Mouse (Mus musculus) small intestine, adult 2 months (tissue): Measurements from ENCODE around the gene Robo1. TPM values are rescaled to one million over a fixed set of nuclear protein-coding genes. Genes with fewer than 3 reads are reported as not detected.
A peak's percentile ranks its signal among the peaks of the same experiment; 100 is the strongest.

Experiments
- H3K27ac ChIP-seq: fragments of 200-500 bp; 2 replicates; pipeline ENCODE4 v1.5.1; 2012; ENCODE audit warnings: low read depth, low read length, control low read depth, inconsistent platforms; ENCODE audit not compliant: insufficient read depth
- H3K27me3 ChIP-seq: fragments of 200-500 bp; 2 replicates; pipeline ENCODE4 v1.6.1; 2012; ENCODE audit warnings: mild to moderate bottlenecking, moderate library complexity, low read length, inconsistent platforms; ENCODE audit not compliant: control insufficient read depth, insufficient read depth
- H3K36me3 ChIP-seq: fragments of 200-500 bp; 2 replicates; pipeline ENCODE4 v1.6.1; 2012; ENCODE audit warnings: mild to moderate bottlenecking, low read length, control low read depth, inconsistent platforms; ENCODE audit not compliant: control insufficient read depth, insufficient read depth
- H3K4me1 ChIP-seq: fragments of 200-500 bp; 2 replicates; pipeline ENCODE4 v1.6.1; 2012; ENCODE audit warnings: low read length, inconsistent platforms, mixed read lengths; ENCODE audit not compliant: control insufficient read depth, insufficient read depth, insufficient read length
- H3K4me3 ChIP-seq: fragments of 200-500 bp; 2 replicates; pipeline ENCODE4 v1.5.1; 2012; ENCODE audit warnings: low read depth, mild to moderate bottlenecking, control low read depth, inconsistent platforms, low read length, moderate library complexity
- CTCF ChIP-seq: fragments of 200-500 bp; IDR thresholded peaks from 2 replicates; pipeline ENCODE4 v1.5.1; 2012; ENCODE audit warnings: low read depth, mild to moderate bottlenecking, control low read depth, inconsistent platforms, low read length, moderate library complexity, mixed read lengths; ENCODE audit not compliant: insufficient replicate concordance, insufficient read length; ENCODE audit errors: extremely low read depth
- POLR2A ChIP-seq: fragments of 200-500 bp; IDR thresholded peaks from 2 replicates; pipeline ENCODE4 v1.6.1; 2012; ENCODE audit warnings: low read depth, mild to moderate bottlenecking, control low read depth, inconsistent platforms, low read length, moderate library complexity
- WGBS: fragments of 180-500 bp; shearing (Covaris S2); methylation state at CpG from one replicate; pipeline ENCODE4 v1.1.7; 2018; 5-methylcytosine and 5-hydroxymethylcytosine counted together
- polyA plus RNA-seq: library from polyadenylated mRNA; depleted of rRNA; stranded (reverse); fragments of >200 nt; gene quantifications from 2 replicates; pipeline ENCODE4 v1.2.3, GENCODE M21; 2012

Gene Robo1
- polyA plus RNA-seq, 1 experiment = 0.81 TPM

DNA sequence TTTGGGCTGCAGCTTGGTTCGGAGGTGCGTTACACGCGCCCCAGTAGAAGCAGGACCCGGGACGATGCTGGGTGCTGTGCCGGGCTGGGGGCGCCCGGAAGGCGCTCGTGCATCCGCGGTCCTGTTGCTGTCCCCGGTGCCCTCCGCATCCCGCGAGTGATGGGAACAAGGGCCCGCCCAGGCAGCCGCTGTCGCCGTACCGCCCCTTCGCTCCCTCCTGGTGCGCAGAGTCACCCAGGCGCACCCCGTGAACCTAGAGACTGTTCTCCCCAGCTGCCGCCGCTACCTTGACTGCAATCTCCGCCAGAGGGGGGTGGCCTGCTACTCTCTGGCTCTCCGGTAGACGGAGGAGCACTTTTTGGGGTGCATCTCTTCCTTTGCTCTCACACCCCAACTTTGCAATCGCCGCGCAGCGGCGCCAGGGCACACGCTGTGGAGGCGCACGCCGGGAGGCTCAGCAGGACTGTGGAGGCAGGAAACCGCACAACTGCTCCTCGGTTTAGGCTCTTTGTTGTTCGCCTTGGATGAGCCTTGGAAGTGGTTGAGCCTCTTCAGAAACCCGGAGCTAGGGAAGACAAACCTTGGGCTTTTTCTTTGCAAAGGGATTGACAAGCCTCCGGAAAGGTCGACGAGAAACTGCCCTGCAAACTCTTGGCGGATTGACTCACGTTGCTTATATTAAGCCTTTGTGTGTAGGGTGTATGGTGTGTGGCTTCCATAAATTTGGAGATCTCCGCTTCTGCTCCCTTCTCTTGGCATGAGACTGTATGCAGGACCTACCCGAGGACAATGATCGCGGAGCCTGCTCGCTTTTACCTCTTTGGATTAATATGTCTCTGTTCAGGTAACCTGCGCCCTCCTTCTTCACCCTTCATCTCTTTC is 355.5 kb downstream of the Robo1 start:
- no peaks in the 10 kb centered on the region for H3K36me3 ChIP-seq
- 2% methylated on average over 55 of the region's 55 CpGs for WGBS
- H3K27me3 ChIP-seq = no peaks in the 10 kb centered on the region
- no peaks in the 10 kb centered on the region for H3K4me1 ChIP-seq
- peak overlapping the region; percentile 60 for H3K4me3 ChIP-seq
- TF ChIP-seq CTCF (no peak), POLR2A (no peak)
- H3K27ac ChIP-seq = 0 out of 2 replicates have a peak overlapping the region, but pooled peaks have one; percentile 26

DNA sequence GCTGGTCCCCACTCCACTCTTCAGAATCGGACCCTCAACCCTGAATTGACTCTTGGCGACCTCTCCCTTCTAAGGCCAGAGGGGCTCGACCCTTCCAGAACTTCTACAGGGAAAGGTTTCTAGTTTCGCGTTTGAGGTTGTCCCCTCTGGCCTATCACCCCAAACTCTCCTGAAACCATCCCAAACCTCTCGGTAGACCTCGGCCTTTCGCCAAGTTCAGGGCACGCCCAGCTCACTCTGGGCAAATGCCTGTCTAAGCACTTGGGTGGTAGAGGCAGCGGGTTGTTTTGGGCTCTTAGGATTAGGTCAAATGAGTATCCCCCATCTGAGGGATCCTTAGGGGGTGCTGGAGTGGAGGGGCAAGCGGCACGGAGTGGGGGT is 356.1 kb downstream of the Robo1 start:
- TF ChIP-seq CTCF (no peak), POLR2A (no peak)
- H3K4me1 ChIP-seq = no peaks in the 10 kb centered on the region
- H3K27ac ChIP-seq = no peak overlapping the region
- 7% methylated on average over 12 of the region's 12 CpGs for WGBS
- H3K4me3 ChIP-seq = peak overlapping the region; percentile 60
- H3K36me3 ChIP-seq = no peaks in the 10 kb centered on the region
- H3K27me3 ChIP-seq = no peaks in the 10 kb centered on the region

DNA sequence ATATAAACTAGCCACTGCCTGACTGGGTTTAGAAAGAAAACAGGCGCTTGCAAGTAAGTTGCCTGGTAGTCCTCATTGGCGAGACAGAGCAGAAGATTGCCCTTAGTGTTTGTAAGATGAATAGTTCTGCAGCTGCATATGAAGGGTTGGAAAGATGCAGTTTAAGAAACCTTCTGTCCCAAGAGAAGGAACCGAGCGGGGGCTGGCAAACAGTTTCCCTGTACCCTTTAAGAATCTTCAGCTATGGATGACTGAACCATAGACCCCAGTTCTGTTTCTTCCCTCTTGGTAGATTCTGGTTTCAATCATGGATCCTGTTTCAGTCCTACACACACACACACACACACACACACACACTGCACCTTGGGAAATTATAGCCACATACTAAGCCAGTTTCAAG is 356.7 kb downstream of the Robo1 start:
- H3K4me1 ChIP-seq = no peaks in the 10 kb centered on the region
- no peak overlapping the region for H3K4me3 ChIP-seq
- H3K27ac ChIP-seq = no peak overlapping the region
- H3K27me3 ChIP-seq = no peaks in the 10 kb centered on the region
- no peaks in the 10 kb centered on the region for H3K36me3 ChIP-seq
- TF ChIP-seq POLR2A (no peak), CTCF (no peak)
- 74% methylated on average over 4 of the region's 4 CpGs for WGBS

DNA sequence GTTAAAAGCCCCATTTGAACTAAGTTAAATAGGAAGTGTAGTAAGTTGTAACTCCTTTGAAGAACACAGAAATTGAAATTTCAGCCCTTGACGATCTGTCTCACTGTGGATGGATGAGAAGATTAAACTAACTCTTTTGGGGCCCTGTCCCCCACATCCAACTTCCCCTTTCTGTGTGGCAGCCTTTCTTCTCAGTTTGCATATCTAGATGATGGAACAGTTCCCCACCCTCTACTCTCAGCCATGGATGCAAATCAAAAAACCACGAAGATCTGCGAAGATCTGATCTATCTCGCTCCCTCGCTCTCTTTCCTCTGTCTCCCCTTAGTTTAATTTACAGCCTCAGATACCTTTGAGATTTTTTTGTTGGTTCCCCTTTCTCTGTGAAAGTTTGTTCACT is 357.3 kb downstream of the Robo1 start:
- 76% methylated on average over 5 of the region's 5 CpGs for WGBS
- H3K36me3 ChIP-seq = no peaks in the 10 kb centered on the region
- no peak overlapping the region for H3K4me3 ChIP-seq
- TF ChIP-seq CTCF (no peak), POLR2A (no peak)
- H3K27me3 ChIP-seq = no peaks in the 10 kb centered on the region
- H3K27ac ChIP-seq = no peak overlapping the region
- no peaks in the 10 kb centered on the region for H3K4me1 ChIP-seq

DNA sequence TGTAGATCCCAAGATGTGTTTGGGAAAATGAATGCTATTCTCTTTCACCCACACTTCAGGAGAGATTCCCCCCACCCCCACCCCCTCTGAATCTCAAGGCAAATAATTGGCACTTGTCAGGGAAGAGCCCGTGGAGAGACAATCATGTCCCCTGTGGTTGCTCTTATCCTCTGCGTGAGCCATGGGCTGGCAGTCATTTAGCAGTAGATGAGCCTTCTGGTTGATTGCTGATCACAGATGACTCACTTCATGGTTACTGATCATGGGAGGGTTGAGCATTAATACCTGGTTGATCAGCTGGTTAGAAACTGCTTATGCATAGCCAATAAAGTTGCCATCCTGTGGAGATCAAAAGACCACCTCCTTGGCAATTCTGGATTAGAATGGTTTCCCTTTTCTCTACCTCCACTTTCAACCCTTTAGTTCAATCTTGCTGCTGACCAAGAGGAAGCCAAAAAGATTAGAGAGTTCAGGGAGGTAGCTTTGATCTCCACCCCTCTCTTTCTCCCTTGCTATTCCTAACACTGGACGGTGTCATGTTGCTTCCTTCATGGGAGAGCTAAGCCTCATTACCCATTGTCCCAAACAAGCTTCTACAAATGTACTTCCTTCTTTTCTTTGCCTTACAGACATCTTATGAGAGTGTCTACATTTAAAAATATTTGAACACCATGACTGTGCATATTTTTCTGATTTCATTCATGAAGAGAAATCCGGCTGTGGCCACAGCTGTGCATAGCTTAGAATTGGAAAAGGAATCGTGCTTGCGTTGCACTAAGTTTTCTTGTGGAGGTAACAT is 362.3 kb downstream of the Robo1 start:
- no peak for TF ChIP-seq POLR2A
- TF ChIP-seq CTCF = no peak
- no peaks in the 10 kb centered on the region for H3K4me1 ChIP-seq
- no peak overlapping the region for H3K4me3 ChIP-seq
- H3K27ac ChIP-seq = no peak overlapping the region
- 75% methylated on average over 6 of the region's 6 CpGs for WGBS
- no peaks in the 10 kb centered on the region for H3K36me3 ChIP-seq
- H3K27me3 ChIP-seq = no peaks in the 10 kb centered on the region

DNA sequence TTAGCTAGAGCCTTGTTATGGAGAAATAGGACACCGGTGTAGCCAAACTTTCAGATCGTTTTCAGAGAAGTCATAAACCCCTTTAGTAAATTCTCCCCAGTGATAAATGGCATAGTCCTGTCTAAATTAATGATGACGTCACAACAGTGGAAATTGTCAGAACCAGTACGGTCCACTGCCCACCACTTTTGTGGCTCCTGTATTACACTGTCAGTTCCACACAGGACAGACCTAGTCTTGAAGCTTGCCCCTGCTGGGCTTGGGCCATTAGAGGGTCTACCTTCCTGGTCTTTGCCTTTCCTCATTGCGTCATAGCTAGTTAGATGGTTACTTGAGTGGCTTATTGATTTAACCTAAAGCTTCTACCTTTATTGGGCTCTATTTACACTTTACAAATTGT is 369.1 kb downstream of the Robo1 start:
- Histone ChIP-seq H3K36me3 (no peaks in the 10 kb centered on the region), H3K4me1 (no peaks in the 10 kb centered on the region), H3K4me3 (no peak overlapping the region), H3K27ac (no peak overlapping the region), H3K27me3 (no peaks in the 10 kb centered on the region)
- WGBS = 70% methylated on average over 5 of the region's 5 CpGs
- no peak for TF ChIP-seq POLR2A
- no peak for TF ChIP-seq CTCF

DNA sequence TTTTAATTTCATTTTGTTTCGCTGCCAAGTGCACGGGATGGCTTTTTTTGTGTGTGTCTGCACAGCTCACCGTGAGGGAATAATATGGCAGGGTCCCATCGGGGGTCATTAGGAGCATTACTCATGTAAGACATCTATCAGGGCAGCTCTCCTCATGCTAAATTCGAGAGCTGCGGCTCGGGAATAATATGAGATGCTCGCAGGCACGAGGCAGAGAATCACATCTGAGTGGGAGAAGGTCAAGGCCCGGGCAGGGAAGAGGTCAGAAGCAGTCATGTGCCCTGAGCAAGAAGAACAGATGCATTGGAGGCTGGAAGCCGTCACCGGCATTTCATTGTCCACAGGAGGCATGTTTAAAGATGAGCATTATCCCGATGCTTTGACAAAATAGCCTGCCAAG is 370.3 kb downstream of the Robo1 start:
- no peaks in the 10 kb centered on the region for H3K27me3 ChIP-seq
- no peaks in the 10 kb centered on the region for H3K4me1 ChIP-seq
- H3K27ac ChIP-seq = no peak overlapping the region
- no peak overlapping the region for H3K4me3 ChIP-seq
- H3K36me3 ChIP-seq = no peaks in the 10 kb centered on the region
- no peak for TF ChIP-seq CTCF
- TF ChIP-seq POLR2A = no peak
- WGBS = 56% methylated on average over 13 of the region's 13 CpGs
